Comparison of ENCODE assay signal across 9 mouse cellular contexts in genomic region chr3:147181501-147182365, GRCm38 (mm10).
DNase-seq lines count a peak whose midpoint lies in the region; ATAC-seq and TF ChIP-seq lines count a peak whose summit lies in the region.
"Had no signal": no experiment of that assay in that cellular context is flagged by ENCODE, and none has a peak within 500 bp of the region (broad histone marks: within the 10 kb centered on the region; RNA-seq: fewer than 3 reads in every experiment).

No protein-coding gene starts in this region.

- peak; percentile 81 for ATAC-seq in lung, embryonic 14.5 days (ENCODE audit: insufficient read depth)
- ATAC-seq in embryonic facial prominence, embryonic 12.5 days (ENCODE audit: insufficient number of reproducible peaks, insufficient read depth, low FRiP score, low TSS enrichment) = no peak
- ATAC-seq in hindbrain, embryonic 15.5 days (ENCODE audit: low FRiP score, low read depth) = peak; percentile 53; the same call in 1 of the 2 replicates
- peak; percentile 76 for ATAC-seq in neural tube, embryonic 14.5 days (ENCODE audit: low read depth)

- 2% methylated on average over 20 of the region's 20 CpGs for WGBS in lung, embryonic 14.5 days
- WGBS in embryonic facial prominence, embryonic 12.5 days = 2% methylated on average over 20 of the region's 20 CpGs
- WGBS in hindbrain, embryonic 15.5 days = 2% methylated on average over 20 of the region's 20 CpGs
- WGBS in neural tube, embryonic 14.5 days = 2% methylated on average over 20 of the region's 20 CpGs

- H3K4me3 ChIP-seq in lung, embryonic 14.5 days (ENCODE audit: low read depth, low read length) = no peak overlapping the region
- no peak overlapping the region for H3K4me3 ChIP-seq in embryonic facial prominence, embryonic 12.5 days
- H3K4me3 ChIP-seq in hindbrain, embryonic 15.5 days = no peak overlapping the region
- H3K4me3 ChIP-seq in neural tube, embryonic 14.5 days (ENCODE audit: low read depth, low read length) = no peak overlapping the region
- H3K4me3 ChIP-seq: heart, adult 2 months had no signal

- no peak overlapping the region for H3K27ac ChIP-seq in lung, embryonic 14.5 days (ENCODE audit: low read depth)
- H3K27ac ChIP-seq in embryonic facial prominence, embryonic 12.5 days = no peak overlapping the region
- H3K27ac ChIP-seq in hindbrain, embryonic 15.5 days (replicated peaks) = peak overlapping the region; percentile 40
- peak overlapping the region; percentile 65 for H3K27ac ChIP-seq in neural tube, embryonic 14.5 days (ENCODE audit: low read depth, low read length)
- H3K27ac ChIP-seq: heart, adult 2 months had no signal

- TF ChIP-seq CTCF in lung, embryonic 14.5 days (IDR thresholded peaks at IDR 0.05; ENCODE audit: low read depth) = no peak

- no peak overlapping the region for H3K9ac ChIP-seq in lung, embryonic 14.5 days
- no peak overlapping the region for H3K9ac ChIP-seq in embryonic facial prominence, embryonic 12.5 days
- H3K9ac ChIP-seq in hindbrain, embryonic 15.5 days = no peak overlapping the region
- no peak overlapping the region for H3K9ac ChIP-seq in neural tube, embryonic 14.5 days (replicated peaks; ENCODE audit: low read depth, low read length)

- no peaks in the 10 kb centered on the region for H3K36me3 ChIP-seq in lung, embryonic 14.5 days (ENCODE audit: insufficient read depth)
- no peaks in the 10 kb centered on the region for H3K36me3 ChIP-seq in embryonic facial prominence, embryonic 12.5 days
- H3K36me3 ChIP-seq in hindbrain, embryonic 15.5 days = no peaks in the 10 kb centered on the region
- H3K36me3 ChIP-seq in neural tube, embryonic 14.5 days (ENCODE audit: control insufficient read depth, insufficient read depth, low read length) = no peaks in the 10 kb centered on the region

- H3K9me3 ChIP-seq in lung, embryonic 14.5 days (ENCODE audit: low read depth, low read length) = no peaks in the 10 kb centered on the region
- no peaks in the 10 kb centered on the region for H3K9me3 ChIP-seq in embryonic facial prominence, embryonic 12.5 days
- no peaks in the 10 kb centered on the region for H3K9me3 ChIP-seq in hindbrain, embryonic 15.5 days
- no peaks in the 10 kb centered on the region for H3K9me3 ChIP-seq in neural tube, embryonic 14.5 days (ENCODE audit: control insufficient read depth, low read length)

- peaks cover 7% of the 10 kb centered on the region; the same call in 1 of the 2 replicates for H3K4me1 ChIP-seq in lung, embryonic 14.5 days (ENCODE audit: insufficient read depth)
- H3K4me1 ChIP-seq in embryonic facial prominence, embryonic 12.5 days = peaks cover 21% of the 10 kb centered on the region
- H3K4me1 ChIP-seq in hindbrain, embryonic 15.5 days (replicated peaks) = peaks cover 27% of the 10 kb centered on the region
- H3K4me1 ChIP-seq in neural tube, embryonic 14.5 days (ENCODE audit: control insufficient read depth, insufficient read depth, low read length) = peaks cover 19% of the 10 kb centered on the region

- H3K27me3 ChIP-seq in lung, embryonic 14.5 days (ENCODE audit: insufficient read depth, low read length) = no peaks in the 10 kb centered on the region
- H3K27me3 ChIP-seq in embryonic facial prominence, embryonic 12.5 days = peaks cover 4% of the 10 kb centered on the region; the same call in 1 of the 2 replicates
- H3K27me3 ChIP-seq in hindbrain, embryonic 15.5 days = 0 out of 2 replicates have a peak, but pooled peaks cover 2% of the 10 kb centered on the region
- H3K27me3 ChIP-seq in neural tube, embryonic 14.5 days (ENCODE audit: control insufficient read depth, insufficient read depth, low read length) = no peaks in the 10 kb centered on the region

- DNase-seq in lung, embryonic 14.5 days = peak; percentile 40
- DNase-seq in lung, postnatal 36 days = no peak
- no peak for DNase-seq in left cerebral cortex, adult 8-10 months (ENCODE audit: low spot score in 2 of 2)
- DNase-seq in gastrocnemius, adult 8-10 months (ENCODE audit: low spot score in 2 of 2) = no peak
- DNase-seq in left cerebral cortex, adult 9 months (ENCODE audit: low spot score in 2 of 2) = no peak

- peak overlapping the region; percentile 37 for H3K4me2 ChIP-seq in lung, embryonic 14.5 days
- H3K4me2 ChIP-seq in embryonic facial prominence, embryonic 12.5 days (replicated peaks) = peak overlapping the region; percentile 39
- H3K4me2 ChIP-seq in hindbrain, embryonic 15.5 days = peak overlapping the region; percentile 37
- peak overlapping the region; percentile 23; the same call in 1 of the 2 replicates for H3K4me2 ChIP-seq in neural tube, embryonic 14.5 days (ENCODE audit: low read depth, low read length)

Comparison
In these comparisons a context has a peak if more than half of its experiments do, and no peak if none do; other contexts are left out.
1. H3K27ac ChIP-seq: peak in hindbrain, embryonic 15.5 days (single experiment) and neural tube, embryonic 14.5 days (single experiment); none in lung, embryonic 14.5 days (single experiment) and embryonic facial prominence, embryonic 12.5 days (single experiment).
2. Peak in every context shown above with its lines, with median percentiles within 50 percentile points of each other: H3K4me2 ChIP-seq.